Mouse (Mus musculus) stomach, postnatal 0 days (tissue): ENCODE data around the gene Pigo.

Experiments used
- CTCF ChIP-seq: IDR thresholded peaks from 2 replicates; pipeline ENCODE4 v1.5.1; 2016; ENCODE audit warnings: antibody characterized with exemption, low read depth, mild to moderate bottlenecking, moderate library complexity
- EP300 ChIP-seq: optimal IDR thresholded peaks from 2 replicates; pipeline ENCODE3; 2016; ENCODE audit warnings: antibody characterized with exemption

- TF ChIP-seq EP300 (no peak), CTCF (0 out of 2 replicates have a peak, but pooled peaks have one; percentile 3)
Measured at GRCm38 (mm10) chr4:43002756-43003439, 22.7 kb downstream of the Pigo start.
